Mouse (Mus musculus) testis, adult 2 months (tissue): ENCODE measurements at regions not wholly inside any gene's neighbourhood (a gene's known extent, or its start where the extent isn't known, plus 50 kb on each side); places are given as distances from the start of the nearest gene placed in this dataset.
A peak's percentile ranks its signal among the peaks of the same experiment; 100 is the strongest.

Source experiments
- H3K27ac ChIP-seq: fragments of 200-500 bp; 2 replicates; pipeline ENCODE4 v1.5.1; 2012; ENCODE audit warnings: low read depth, low read length; ENCODE audit not compliant: control insufficient read depth, insufficient read depth
- H3K27me3 ChIP-seq: fragments of 200-500 bp; 2 replicates; pipeline ENCODE4 v1.6.1; 2012; ENCODE audit warnings: mild to moderate bottlenecking, low read length, moderate library complexity; ENCODE audit not compliant: control insufficient read depth, insufficient read depth
- H3K36me3 ChIP-seq: fragments of 200-500 bp; 2 replicates; pipeline ENCODE4 v1.6.1; 2012; ENCODE audit warnings: mild to moderate bottlenecking, low read length; ENCODE audit not compliant: control insufficient read depth, insufficient read depth
- H3K4me1 ChIP-seq: fragments of 200-500 bp; 2 replicates; pipeline ENCODE4 v1.6.1; 2012; ENCODE audit warnings: low read length; ENCODE audit not compliant: control insufficient read depth, insufficient read depth
- H3K4me3 ChIP-seq: fragments of 200-500 bp; 2 replicates; pipeline ENCODE4 v1.5.1; 2012; ENCODE audit warnings: low read depth, mild to moderate bottlenecking, low read length, moderate library complexity, mixed read lengths; ENCODE audit not compliant: control insufficient read depth
- CTCF ChIP-seq: fragments of 200-500 bp; IDR thresholded peaks from 2 replicates; pipeline ENCODE4 v1.5.1; 2012; ENCODE audit warnings: low read depth, mild to moderate bottlenecking, inconsistent platforms, low read length, moderate library complexity; ENCODE audit not compliant: control insufficient read depth, insufficient read depth, insufficient replicate concordance
- POLR2A ChIP-seq: fragments of 200-500 bp; IDR thresholded peaks from 2 replicates; pipeline ENCODE4 v1.6.1; 2012; ENCODE audit warnings: low read depth, mild to moderate bottlenecking, inconsistent platforms, low read length, moderate library complexity; ENCODE audit not compliant: control insufficient read depth

DNA sequence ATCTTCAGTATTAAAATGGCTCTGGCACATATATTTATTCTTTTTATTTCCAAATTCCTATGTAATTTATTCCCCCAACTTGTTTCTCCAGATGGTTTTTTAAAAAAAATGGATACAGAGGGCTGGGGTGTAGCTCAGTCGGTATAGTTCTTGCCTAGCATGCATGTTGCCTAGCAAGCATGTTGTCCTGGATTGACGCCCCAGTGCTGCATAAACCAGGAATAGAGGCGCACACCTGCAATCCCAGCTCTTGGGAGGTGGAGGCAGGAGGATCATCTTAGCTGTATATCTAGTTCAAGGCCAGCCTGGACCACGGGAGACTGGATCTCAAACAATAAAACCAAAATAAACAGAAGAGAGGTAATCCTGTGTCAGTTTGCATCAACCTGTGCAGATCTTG lies 183.5 kb upstream of the Jmjd1c start:
- H3K36me3 ChIP-seq: no peaks in the 10 kb centered on the region
- H3K27me3 ChIP-seq: no peaks in the 10 kb centered on the region
- H3K27ac ChIP-seq: no peak overlapping the region
- H3K4me3 ChIP-seq: peak overlapping the region; percentile 47
- TF ChIP-seq POLR2A (no peak), CTCF (no peak)
- H3K4me1 ChIP-seq: peaks cover 16% of the 10 kb centered on the region

DNA sequence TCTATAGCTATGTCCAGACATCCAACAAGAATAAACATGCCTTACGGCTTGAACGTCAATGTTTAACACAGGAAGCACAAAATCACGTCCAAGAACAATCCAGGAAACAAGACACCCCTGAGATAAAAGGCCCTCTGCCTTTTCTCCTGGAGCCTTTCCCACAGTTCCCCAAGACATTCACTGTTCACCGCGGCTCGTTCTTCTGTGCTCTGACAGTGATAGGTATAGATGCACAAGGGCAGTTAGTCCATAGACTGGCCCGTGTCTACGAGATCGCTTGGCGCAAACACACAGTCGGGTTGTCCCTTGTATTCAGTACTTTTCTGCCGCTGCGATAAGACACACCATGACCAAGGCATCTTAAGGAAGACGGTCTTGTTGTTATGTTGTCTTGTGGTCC lies 182.7 kb upstream of the Jmjd1c start:
- Histone ChIP-seq H3K36me3 (no peaks in the 10 kb centered on the region), H3K27ac (no peak overlapping the region), H3K4me1 (peaks cover 16% of the 10 kb centered on the region), H3K4me3 (peak overlapping the region; percentile 74), H3K27me3 (no peaks in the 10 kb centered on the region)
- TF ChIP-seq CTCF (no peak), POLR2A (0 out of 2 replicates have a peak, but pooled peaks have one; percentile 14)

DNA sequence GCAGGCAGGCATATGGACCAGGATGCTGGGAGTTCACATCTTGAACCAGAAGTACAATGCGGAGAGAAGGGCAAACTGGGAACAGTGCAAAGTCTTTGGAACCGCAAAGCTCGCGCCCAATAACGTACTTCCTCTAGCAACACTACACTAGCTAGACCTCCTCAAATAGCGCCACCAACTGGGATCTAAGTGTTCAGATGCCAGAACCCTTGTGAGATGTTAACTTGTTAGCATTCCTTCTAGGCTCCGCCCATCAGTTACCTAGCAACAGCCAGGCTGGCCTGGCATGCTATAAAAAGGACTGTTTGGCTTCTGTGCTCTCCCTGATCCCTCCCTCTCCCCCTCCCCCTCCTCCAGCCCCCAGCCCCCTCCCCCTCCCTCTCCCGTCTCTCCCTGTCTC lies 182.3 kb upstream of the Jmjd1c start:
- no peaks in the 10 kb centered on the region for H3K36me3 ChIP-seq
- peaks cover 16% of the 10 kb centered on the region for H3K4me1 ChIP-seq
- H3K4me3 ChIP-seq: peak overlapping the region; percentile 74
- H3K27ac ChIP-seq: no peak overlapping the region
- TF ChIP-seq POLR2A (no peak), CTCF (no peak)
- H3K27me3 ChIP-seq: no peaks in the 10 kb centered on the region

DNA sequence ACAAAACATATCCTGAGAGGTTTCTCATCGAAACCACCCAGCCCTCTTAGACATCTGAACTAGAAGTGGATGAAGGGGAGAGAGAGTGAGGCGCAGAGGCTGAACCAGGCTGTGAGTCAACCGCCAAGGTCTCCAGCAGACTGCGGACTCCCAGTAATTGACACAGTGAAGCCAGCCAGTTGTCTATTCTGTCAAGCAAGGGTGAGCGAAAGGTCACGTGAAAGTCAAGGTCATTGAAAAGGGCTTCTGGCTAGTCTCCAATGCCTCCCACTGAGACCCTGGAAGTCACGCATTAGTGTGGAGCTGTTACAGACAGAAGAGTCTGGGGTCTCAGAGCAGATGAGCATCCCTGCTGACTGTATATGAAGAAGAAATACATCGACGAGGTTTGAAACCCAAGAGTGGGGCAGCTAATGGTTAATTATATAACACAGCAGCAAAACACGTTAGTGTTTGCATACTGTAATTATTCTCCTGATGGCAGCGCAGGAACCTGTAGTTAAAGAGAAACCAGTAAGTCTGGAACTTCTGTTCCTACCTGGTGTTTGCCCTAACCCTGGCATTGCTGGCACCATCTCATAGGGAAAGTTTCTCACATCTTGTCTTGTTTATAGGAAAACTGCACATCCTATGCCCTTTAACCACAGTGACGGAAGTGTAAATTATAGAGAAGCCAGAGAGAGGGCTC lies 181.5 kb upstream of the Jmjd1c start:
- Histone ChIP-seq H3K36me3 (no peaks in the 10 kb centered on the region), H3K4me1 (peaks cover 16% of the 10 kb centered on the region), H3K27me3 (no peaks in the 10 kb centered on the region), H3K27ac (no peak overlapping the region), H3K4me3 (peak overlapping the region; percentile 62)
- no peak for TF ChIP-seq CTCF
- no peak for TF ChIP-seq POLR2A

DNA sequence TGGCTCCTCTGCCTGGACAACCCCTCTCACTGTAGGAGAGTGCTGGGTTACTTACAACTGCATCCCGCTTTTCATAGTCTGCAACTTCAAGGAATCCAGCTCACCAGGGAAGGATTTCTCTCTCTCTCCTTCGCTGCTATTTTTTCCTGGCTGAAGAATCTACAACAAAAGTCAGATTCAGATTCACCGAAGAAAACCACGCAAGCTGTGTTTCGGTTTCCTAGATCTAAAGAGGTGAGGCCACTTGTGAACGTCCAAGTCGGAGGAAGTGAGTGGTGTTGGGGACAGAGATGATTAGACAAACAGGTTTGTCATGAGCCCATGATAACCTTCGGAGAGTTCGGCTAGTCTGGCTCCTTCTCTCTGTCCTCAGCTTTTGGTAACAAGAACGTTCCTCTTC lies 180.1 kb upstream of the Jmjd1c start:
- Histone ChIP-seq H3K4me1 (peaks cover 20% of the 10 kb centered on the region), H3K27ac (no peak overlapping the region), H3K27me3 (no peaks in the 10 kb centered on the region), H3K36me3 (no peaks in the 10 kb centered on the region), H3K4me3 (no peak overlapping the region)
- TF ChIP-seq POLR2A: no peak
- TF ChIP-seq CTCF: no peak

DNA sequence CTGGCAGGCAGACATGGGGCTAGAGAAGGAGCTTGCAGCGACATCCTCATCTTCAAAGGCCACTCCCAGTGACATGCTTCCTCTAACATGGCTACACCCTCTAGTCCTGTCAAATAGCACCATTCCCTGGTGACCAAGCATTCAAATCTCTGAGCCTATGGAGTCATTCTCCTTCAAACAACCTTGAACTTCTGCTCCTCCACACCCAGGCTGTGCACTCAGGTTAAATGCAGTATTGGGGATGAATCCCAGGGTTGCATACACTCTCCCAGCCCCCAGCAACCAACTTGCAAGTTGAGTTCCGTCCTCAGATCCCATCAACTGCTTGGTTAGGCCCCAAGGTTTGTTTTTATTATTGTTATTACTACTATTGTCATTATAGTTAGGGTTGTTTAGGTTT lies 178.2 kb upstream of the Jmjd1c start:
- Histone ChIP-seq H3K27ac (no peak overlapping the region), H3K4me1 (peaks cover 18% of the 10 kb centered on the region), H3K27me3 (no peaks in the 10 kb centered on the region), H3K36me3 (no peaks in the 10 kb centered on the region), H3K4me3 (no peak overlapping the region)
- TF ChIP-seq POLR2A: no peak
- TF ChIP-seq CTCF: no peak

DNA sequence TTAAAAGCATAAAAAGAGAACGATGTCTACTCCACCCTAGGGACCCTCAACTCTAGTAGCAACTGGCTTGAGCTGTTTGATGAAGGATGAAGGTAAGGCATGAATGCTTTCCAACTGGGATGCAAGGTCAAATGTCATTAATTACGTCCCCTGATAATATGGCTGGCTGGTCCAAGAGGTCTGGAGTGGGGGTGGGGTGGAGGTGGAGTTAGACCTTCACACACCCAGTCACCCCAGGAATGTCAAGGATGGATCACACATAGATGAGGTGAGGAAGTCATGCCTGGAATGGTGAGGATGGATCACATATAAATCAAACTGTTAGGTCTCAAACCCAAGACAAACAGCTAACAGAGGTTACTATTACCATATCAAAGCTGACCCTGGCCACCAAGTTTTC lies 177.2 kb upstream of the Jmjd1c start:
- Histone ChIP-seq H3K27ac (no peak overlapping the region), H3K4me1 (peaks cover 15% of the 10 kb centered on the region), H3K36me3 (no peaks in the 10 kb centered on the region), H3K27me3 (no peaks in the 10 kb centered on the region), H3K4me3 (no peak overlapping the region)
- no peak for TF ChIP-seq CTCF
- no peak for TF ChIP-seq POLR2A

DNA sequence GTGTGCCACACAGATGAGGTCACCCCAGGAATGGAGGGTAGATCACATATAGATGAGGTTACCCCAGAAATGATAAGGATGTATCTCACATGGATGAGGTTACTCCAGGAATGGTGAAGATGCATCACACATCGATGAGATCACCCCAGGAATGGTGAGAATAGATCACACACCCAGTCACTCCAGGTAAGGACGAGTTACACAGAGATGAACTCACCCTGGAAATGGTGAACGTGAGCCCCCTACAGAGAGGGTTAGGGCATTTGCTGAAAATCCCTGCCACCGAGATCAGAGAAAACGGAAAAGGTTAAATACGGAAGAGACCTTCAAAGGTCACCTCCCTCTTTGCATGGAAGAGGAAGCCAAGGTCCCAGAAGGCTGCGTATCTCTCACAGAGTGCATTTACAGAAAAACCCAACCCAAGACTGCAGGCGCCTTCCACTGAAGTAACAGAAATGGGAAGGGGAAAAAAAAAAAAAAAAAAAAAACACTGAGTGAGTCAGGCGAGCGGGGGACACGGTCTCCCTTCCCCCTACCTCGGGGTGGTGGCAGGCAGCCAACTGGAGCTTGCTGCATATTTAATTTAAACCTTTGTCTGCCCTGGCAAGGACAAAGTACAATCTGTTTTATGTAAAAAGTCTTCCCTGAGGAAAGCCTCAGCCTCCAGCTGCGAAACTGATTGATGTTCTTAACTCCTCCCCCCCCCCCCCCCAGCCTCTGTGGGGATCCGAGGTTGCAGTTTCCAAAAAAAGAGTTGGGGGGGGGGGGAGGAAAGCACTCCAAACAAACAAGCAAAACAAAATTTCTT lies 175.8 kb upstream of the Jmjd1c start:
- Histone ChIP-seq H3K4me1 (peaks cover 10% of the 10 kb centered on the region), H3K27ac (no peak overlapping the region), H3K27me3 (no peaks in the 10 kb centered on the region), H3K4me3 (no peak overlapping the region), H3K36me3 (no peaks in the 10 kb centered on the region)
- TF ChIP-seq CTCF (no peak), POLR2A (no peak)
